Mouse (Mus musculus): Measurements from ENCODE around the gene Armh3. TPM values are rescaled to one million over a fixed set of nuclear protein-coding genes. Genes with fewer than 3 reads are reported as not detected.

Armh3 gene
- polyA plus RNA-seq, 1 experiment, result 17.1 TPM

GRCm38 (mm10) chr19:45873320-45873719 is 125.0 kb downstream of the Armh3 start:
- no peaks in the 10 kb centered on the region for H3K36me3 ChIP-seq (ENCODE audit: control insufficient read depth, insufficient read depth, low read length, poor library complexity, severe bottlenecking)
- H3K9ac ChIP-seq (ENCODE audit: low read depth, poor library complexity, severe bottlenecking), result no peak overlapping the region
- H3K27ac ChIP-seq (ENCODE audit: insufficient read depth, low read length), result no peak overlapping the region
- H3K4me1 ChIP-seq (ENCODE audit: control insufficient read depth, insufficient read depth, low read length), result peaks cover 5% of the 10 kb centered on the region
- no peak overlapping the region for H3K4me3 ChIP-seq (ENCODE audit: low read depth, low read length)
- no peaks in the 10 kb centered on the region for H3K9me3 ChIP-seq (replicated peaks; ENCODE audit: control insufficient read depth, insufficient read depth, low read length, poor library complexity, severe bottlenecking)
- no peaks in the 10 kb centered on the region for H3K27me3 ChIP-seq (ENCODE audit: control insufficient read depth, insufficient read depth, low read length, poor library complexity, severe bottlenecking)
- no peak for TF ChIP-seq POLR2A (IDR thresholded peaks at IDR 0.05; ENCODE audit: insufficient read depth, low read length)
- no peak for TF ChIP-seq CTCF (IDR thresholded peaks at IDR 0.05; ENCODE audit: low read depth, low read length)
- no peak for TF ChIP-seq EP300 (IDR thresholded peaks at IDR 0.05; ENCODE audit: insufficient read depth, low read depth, low read length)

- Histone ChIP-seq H3K27me3 (ENCODE audit: control insufficient read depth, insufficient read depth, low read length, poor library complexity, severe bottlenecking) (no peaks in the 10 kb centered on the region), H3K27ac (ENCODE audit: insufficient read depth, low read length) (no peak overlapping the region), H3K9me3 (replicated peaks; ENCODE audit: control insufficient read depth, insufficient read depth, low read length, poor library complexity, severe bottlenecking) (no peaks in the 10 kb centered on the region), H3K9ac (ENCODE audit: low read depth, poor library complexity, severe bottlenecking) (no peak overlapping the region), H3K36me3 (ENCODE audit: control insufficient read depth, insufficient read depth, low read length, poor library complexity, severe bottlenecking) (no peaks in the 10 kb centered on the region), H3K4me1 (ENCODE audit: control insufficient read depth, insufficient read depth, low read length) (peaks cover 3% of the 10 kb centered on the region), H3K4me3 (ENCODE audit: low read depth, low read length) (no peak overlapping the region)
- TF ChIP-seq EP300 (IDR thresholded peaks at IDR 0.05; ENCODE audit: insufficient read depth, low read depth, low read length) (no peak), CTCF (IDR thresholded peaks at IDR 0.05; ENCODE audit: low read depth, low read length) (no peak), POLR2A (IDR thresholded peaks at IDR 0.05; ENCODE audit: insufficient read depth, low read length) (no peak)
Observed at GRCm38 (mm10) chr19:45855284-45855920, 142.9 kb downstream of the Armh3 start.

- H3K9me3 ChIP-seq (replicated peaks; ENCODE audit: control insufficient read depth, insufficient read depth, low read length, poor library complexity, severe bottlenecking), result no peaks in the 10 kb centered on the region
- H3K36me3 ChIP-seq (ENCODE audit: control insufficient read depth, insufficient read depth, low read length, poor library complexity, severe bottlenecking), result no peaks in the 10 kb centered on the region
- TF ChIP-seq POLR2A (IDR thresholded peaks at IDR 0.05; ENCODE audit: insufficient read depth, low read length) (no peak), CTCF (IDR thresholded peaks at IDR 0.05; ENCODE audit: low read depth, low read length) (no peak), EP300 (IDR thresholded peaks at IDR 0.05; ENCODE audit: insufficient read depth, low read depth, low read length) (no peak)
- H3K4me1 ChIP-seq (ENCODE audit: control insufficient read depth, insufficient read depth, low read length), result no peaks in the 10 kb centered on the region
- no peak overlapping the region for H3K9ac ChIP-seq (ENCODE audit: low read depth, poor library complexity, severe bottlenecking)
- H3K27me3 ChIP-seq (ENCODE audit: control insufficient read depth, insufficient read depth, low read length, poor library complexity, severe bottlenecking), result no peaks in the 10 kb centered on the region
- H3K4me3 ChIP-seq (ENCODE audit: low read depth, low read length), result no peak overlapping the region
- H3K27ac ChIP-seq (ENCODE audit: insufficient read depth, low read length), result no peak overlapping the region
Observed at GRCm38 (mm10) chr19:45854521-45854920, 143.8 kb downstream of the Armh3 start.

DNA sequence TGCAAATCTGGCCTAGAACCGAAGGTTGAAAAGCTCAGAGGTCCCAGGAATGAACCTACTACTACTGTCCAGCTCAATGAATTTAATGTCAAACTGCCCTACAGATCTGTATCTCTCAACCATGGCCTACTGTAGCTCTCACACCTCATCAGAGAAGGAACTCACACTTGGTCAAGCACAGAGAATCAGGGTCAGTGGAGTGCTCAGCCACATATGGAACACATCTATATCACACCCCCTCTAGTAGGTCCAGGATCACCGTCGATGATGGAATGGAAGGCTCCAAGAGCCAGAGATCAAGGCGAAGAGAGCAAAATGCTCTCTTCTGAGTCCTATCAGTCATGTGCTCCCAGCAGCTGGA is 150.6 kb downstream of the Armh3 start:
- no peak overlapping the region for H3K27ac ChIP-seq (ENCODE audit: insufficient read depth, low read length)
- TF ChIP-seq CTCF (IDR thresholded peaks at IDR 0.05; ENCODE audit: low read depth, low read length) (no peak), POLR2A (IDR thresholded peaks at IDR 0.05; ENCODE audit: insufficient read depth, low read length) (no peak), EP300 (IDR thresholded peaks at IDR 0.05; ENCODE audit: insufficient read depth, low read depth, low read length) (no peak)
- H3K4me3 ChIP-seq (ENCODE audit: low read depth, low read length), result no peak overlapping the region
- H3K36me3 ChIP-seq (ENCODE audit: control insufficient read depth, insufficient read depth, low read length, poor library complexity, severe bottlenecking), result no peaks in the 10 kb centered on the region
- no peaks in the 10 kb centered on the region for H3K4me1 ChIP-seq (ENCODE audit: control insufficient read depth, insufficient read depth, low read length)
- H3K9me3 ChIP-seq (replicated peaks; ENCODE audit: control insufficient read depth, insufficient read depth, low read length, poor library complexity, severe bottlenecking), result no peaks in the 10 kb centered on the region
- no peaks in the 10 kb centered on the region for H3K27me3 ChIP-seq (ENCODE audit: control insufficient read depth, insufficient read depth, low read length, poor library complexity, severe bottlenecking)
- H3K9ac ChIP-seq (ENCODE audit: low read depth, poor library complexity, severe bottlenecking), result no peak overlapping the region

DNA sequence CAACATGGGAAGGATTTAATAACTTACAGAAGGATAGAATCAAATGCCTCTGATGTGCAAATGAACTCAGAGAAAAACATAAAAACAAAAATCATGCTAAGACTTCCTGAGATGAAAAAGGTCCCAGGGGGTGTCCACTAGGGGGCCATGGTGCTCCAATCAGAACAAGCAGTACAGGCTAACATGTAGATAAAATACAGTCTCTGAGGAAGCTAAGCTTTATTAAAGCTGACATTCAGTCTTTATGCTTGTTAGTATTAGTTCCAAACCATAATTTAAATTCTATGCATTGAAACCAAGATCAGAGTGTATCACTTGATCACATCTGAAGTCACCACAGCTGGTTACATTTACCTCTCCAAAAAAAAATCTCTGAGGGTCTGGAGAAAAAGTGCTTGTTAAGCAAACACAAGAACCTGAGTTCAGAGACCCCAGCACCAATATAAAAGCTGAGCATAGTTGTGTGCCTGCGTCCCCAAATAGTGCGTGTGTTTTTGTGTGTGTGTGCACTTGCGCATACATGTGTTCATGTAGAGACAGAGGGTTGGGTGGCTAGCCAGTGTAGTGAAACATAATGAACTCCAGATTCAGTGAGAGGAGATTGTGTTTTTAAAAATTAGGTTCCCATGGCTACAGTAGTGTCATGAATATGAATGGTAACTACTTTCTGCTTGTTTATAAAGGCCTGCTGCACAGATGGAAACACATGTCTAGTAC is 151.1 kb downstream of the Armh3 start:
- Histone ChIP-seq H3K9me3 (replicated peaks; ENCODE audit: control insufficient read depth, insufficient read depth, low read length, poor library complexity, severe bottlenecking) (no peaks in the 10 kb centered on the region), H3K27me3 (ENCODE audit: control insufficient read depth, insufficient read depth, low read length, poor library complexity, severe bottlenecking) (no peaks in the 10 kb centered on the region), H3K4me3 (ENCODE audit: low read depth, low read length) (no peak overlapping the region), H3K27ac (ENCODE audit: insufficient read depth, low read length) (no peak overlapping the region), H3K9ac (ENCODE audit: low read depth, poor library complexity, severe bottlenecking) (no peak overlapping the region), H3K36me3 (ENCODE audit: control insufficient read depth, insufficient read depth, low read length, poor library complexity, severe bottlenecking) (no peaks in the 10 kb centered on the region), H3K4me1 (ENCODE audit: control insufficient read depth, insufficient read depth, low read length) (no peaks in the 10 kb centered on the region)
- TF ChIP-seq CTCF (IDR thresholded peaks at IDR 0.05; ENCODE audit: low read depth, low read length) (no peak), POLR2A (IDR thresholded peaks at IDR 0.05; ENCODE audit: insufficient read depth, low read length) (no peak), EP300 (IDR thresholded peaks at IDR 0.05; ENCODE audit: insufficient read depth, low read depth, low read length) (no peak)

DNA sequence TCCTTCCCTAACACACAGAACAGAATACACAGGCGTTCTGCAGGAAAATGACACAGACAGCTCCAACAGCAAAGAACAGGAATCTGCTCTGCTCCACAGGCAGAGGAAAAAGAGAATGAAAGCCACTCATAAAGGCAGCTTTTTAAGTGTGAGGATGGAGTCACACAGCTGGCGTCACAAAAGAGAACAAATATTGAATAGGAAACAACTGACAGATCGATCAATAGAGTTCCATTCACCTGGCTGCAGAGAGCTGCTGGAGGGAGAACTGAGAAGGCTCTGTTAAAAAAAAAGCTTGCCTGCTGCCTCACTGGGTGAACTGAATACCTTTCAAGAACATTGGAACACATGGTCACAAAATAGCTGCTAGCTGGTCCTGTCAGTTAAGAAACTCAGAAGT is 154.1 kb downstream of the Armh3 start:
- no peak overlapping the region for H3K9ac ChIP-seq (ENCODE audit: low read depth, poor library complexity, severe bottlenecking)
- H3K27ac ChIP-seq (ENCODE audit: insufficient read depth, low read length), result no peak overlapping the region
- H3K4me1 ChIP-seq (ENCODE audit: control insufficient read depth, insufficient read depth, low read length), result no peaks in the 10 kb centered on the region
- H3K36me3 ChIP-seq (ENCODE audit: control insufficient read depth, insufficient read depth, low read length, poor library complexity, severe bottlenecking), result no peaks in the 10 kb centered on the region
- H3K4me3 ChIP-seq (ENCODE audit: low read depth, low read length), result no peak overlapping the region
- TF ChIP-seq CTCF (IDR thresholded peaks at IDR 0.05; ENCODE audit: low read depth, low read length), result no peak
- no peak for TF ChIP-seq POLR2A (IDR thresholded peaks at IDR 0.05; ENCODE audit: insufficient read depth, low read length)
- TF ChIP-seq EP300 (IDR thresholded peaks at IDR 0.05; ENCODE audit: insufficient read depth, low read depth, low read length), result no peak
- no peaks in the 10 kb centered on the region for H3K9me3 ChIP-seq (replicated peaks; ENCODE audit: control insufficient read depth, insufficient read depth, low read length, poor library complexity, severe bottlenecking)
- no peaks in the 10 kb centered on the region for H3K27me3 ChIP-seq (ENCODE audit: control insufficient read depth, insufficient read depth, low read length, poor library complexity, severe bottlenecking)

Measured in ES-Bruce4 (cell line).